Mouse (Mus musculus): ENCODE measurements around the gene Atg101.
A peak's percentile ranks its signal among the peaks of the same experiment; 100 is the strongest.

- TF ChIP-seq POLR2A (IDR thresholded peaks at IDR 0.05; ENCODE audit: insufficient read depth, low read length): no peak
- TF ChIP-seq CTCF (IDR thresholded peaks at IDR 0.05; ENCODE audit: low read depth, low read length): peak; percentile 76
Measured at GRCm38 (mm10) chr15:101240799-101241204, 43.3 kb upstream of the Atg101 start.

Data from ES-Bruce4 (cell line).